Mouse (Mus musculus) left cerebral cortex, postnatal 10 days (tissue): Measurements from ENCODE around the gene Auts2. TPM values are rescaled to one million over a fixed set of nuclear protein-coding genes. Genes with fewer than 3 reads are reported as not detected.

ENCODE experiments used
- DNase-seq, 2 experiments: peaks; one replicate each; pipeline ENCODE4 v3.0.0; 2021 to 2022; ENCODE audit warnings: low spot score in 2 of 2, mixed read lengths in 1 of 2; ENCODE audit errors: extremely low spot score in 1 of 2
- intact Hi-C: fragments of 180-260 bp; cut with DNase I; formaldehyde crosslinking; loops from one replicate; pipeline ENCODE4 v1.15.1; 2025
- total RNA-seq, 2 experiments: library from RNA; stranded (reverse); gene quantifications; 2 replicates each; pipeline ENCODE4 v1.2.3; 2021

Gene Auts2
- total RNA-seq, 2 experiments from 2014 or later = 87.0 to 93.1 TPM

DNA sequence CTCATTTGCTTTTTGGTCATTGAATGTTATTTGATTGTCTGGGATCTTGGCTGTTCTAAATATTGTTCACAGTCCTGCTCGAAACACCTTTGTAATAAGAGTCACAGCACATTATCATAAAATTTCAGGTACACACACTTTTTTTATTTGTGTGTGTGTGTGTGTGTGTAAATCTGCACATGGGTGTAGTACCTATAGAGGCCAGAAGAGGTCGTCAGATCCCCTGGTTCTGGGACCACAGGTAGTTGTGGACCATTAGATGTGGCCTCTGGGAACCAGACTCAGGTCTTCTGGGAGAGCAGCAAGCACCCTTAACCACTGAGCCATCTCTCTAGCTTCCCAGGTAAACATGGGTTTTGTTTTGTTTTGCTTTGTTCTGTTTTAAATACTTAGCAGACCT lies 830.7 kb downstream of the Auts2 start:
- no peak for DNase-seq
- intact Hi-C loops = no loop called here

DNA sequence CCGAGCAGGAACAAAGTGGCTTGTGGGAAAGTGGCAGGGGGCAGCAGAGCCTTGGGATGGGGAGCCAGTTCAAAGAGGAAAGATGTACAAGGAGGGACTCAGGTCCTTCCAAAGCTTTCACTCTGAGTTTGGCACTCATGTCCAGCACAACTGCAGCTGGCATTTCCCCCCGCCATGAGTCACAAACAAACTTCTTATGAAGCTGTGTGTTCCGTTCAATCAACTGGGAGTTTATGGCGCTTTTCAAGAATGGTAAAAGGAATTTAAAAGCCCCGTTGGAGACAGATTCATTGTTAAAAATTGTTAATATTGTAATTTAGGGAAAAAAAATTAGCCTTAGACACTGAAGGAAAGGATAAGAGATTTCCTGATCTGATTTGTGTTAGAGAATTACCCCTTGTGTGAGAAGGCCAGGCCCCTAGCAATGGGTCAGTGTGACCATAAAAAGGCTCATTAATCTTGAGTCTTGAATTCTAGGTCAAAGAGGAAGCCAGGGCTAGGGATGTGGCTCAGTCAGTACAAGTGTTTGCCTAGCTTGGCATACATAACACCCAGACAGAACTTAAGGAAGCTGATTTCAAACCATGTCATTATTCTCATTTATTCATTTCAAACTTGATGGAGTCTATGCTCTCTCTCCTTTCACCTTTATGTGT lies 831.5 kb downstream of the Auts2 start:
- intact Hi-C loops = no loop called here
- peak in 1 of 2 experiments; percentile 50 for DNase-seq

DNA sequence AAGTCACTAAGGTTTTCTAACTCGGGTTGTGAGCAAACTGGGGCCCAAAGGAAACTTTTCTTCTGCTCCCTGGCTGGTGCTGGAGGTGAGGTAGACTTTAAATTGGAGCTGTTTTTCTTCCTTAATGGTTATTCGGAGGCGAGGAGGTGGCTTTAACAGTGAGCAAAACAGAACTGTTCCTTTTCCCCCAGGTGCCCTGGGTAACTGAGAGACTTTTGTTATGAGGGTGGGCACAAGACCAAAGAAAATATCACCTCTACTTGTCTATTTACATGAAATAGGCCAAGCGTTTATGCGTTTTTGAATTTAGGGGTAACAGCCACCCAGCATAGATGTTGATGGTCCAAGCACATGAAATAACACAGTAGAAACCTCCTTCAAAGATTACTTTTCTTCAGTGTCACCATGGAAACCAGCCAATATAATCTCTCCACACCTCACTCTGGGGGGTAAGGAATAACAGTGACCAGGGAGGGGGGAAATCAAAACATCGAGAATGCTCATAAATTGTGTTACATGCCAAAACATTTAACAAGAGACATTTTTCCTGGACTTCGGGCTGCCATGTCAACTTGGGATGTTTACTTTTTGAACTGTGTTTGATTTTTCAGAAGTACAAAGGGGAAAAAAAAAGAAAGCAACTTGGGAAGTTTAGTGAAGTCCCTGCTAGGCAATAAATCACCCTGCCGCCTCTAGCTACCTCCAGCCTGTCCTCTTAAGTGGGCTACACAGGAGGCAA lies 832.2 kb downstream of the Auts2 start:
- intact Hi-C loops = no loop called here
- DNase-seq = no peak

DNA sequence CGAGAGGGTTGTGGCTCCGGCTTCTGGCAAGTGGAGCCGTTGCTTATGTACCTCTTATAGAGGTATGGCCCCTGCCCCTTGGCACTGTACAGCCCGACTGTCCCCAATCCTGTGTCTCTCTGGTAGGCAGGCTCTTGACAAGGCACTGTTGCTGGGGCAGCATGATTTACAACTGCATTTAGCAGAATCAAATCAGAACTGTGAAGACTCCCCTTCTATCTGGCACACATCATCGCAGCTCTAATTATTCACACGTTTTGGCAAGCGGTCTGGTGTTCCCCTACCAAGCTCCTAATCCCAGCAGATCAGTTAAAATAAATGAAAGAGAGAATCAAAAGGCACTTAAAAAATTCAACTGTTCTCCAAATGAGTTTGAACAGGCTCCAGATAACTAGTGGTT lies 835.7 kb downstream of the Auts2 start:
- intact Hi-C loops = no loop called here
- DNase-seq = peak in 1 of 2 experiments; percentile 56

DNA sequence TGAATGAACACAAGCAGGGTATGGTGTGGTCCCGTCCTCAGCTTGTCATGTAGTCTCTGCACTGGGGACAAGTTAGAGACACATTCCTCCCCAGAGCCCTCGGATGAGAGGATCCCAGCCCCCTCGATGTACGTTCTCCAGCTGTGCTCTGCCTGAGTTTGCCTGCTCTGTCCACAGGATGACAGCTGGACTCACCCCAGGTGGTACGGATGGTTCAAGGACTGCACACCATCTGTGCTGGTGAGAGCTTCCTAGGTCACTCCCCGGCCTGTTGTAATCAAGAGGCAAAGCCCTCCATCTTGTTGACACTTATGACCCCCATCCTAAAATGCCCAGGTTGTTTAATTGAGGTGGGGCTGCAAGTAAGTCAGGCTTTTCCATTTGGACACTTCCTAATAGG lies 839.4 kb downstream of the Auts2 start:
- intact Hi-C loops = no loop called here
- DNase-seq = no peak

DNA sequence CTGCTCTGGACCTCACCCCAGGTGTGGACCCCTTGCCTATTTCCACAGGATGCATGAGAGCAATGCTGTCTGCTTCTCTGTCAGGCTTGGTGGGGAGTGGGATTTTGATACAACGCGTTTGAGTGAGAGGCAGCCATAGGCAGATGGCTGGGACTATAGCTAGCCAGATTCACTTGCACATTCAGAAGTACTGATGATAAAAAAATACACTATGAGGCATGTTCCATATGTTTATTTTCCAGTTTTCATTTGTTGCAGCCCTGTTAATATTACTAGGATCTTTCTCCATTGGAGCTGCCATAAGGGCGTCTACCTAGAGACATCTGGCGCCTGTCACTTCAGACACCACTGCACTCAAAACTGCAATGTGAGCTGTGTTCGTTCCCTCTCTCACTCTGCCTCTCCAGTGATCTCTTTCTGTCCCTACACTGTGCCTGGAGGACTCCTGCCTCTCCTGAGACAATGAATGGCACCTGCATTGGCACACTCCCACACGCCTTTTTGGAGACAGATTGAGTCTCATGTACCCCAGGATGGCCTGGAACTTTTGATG lies 840.2 kb downstream of the Auts2 start:
- DNase-seq = no peak
- intact Hi-C loops = no loop called here

DNA sequence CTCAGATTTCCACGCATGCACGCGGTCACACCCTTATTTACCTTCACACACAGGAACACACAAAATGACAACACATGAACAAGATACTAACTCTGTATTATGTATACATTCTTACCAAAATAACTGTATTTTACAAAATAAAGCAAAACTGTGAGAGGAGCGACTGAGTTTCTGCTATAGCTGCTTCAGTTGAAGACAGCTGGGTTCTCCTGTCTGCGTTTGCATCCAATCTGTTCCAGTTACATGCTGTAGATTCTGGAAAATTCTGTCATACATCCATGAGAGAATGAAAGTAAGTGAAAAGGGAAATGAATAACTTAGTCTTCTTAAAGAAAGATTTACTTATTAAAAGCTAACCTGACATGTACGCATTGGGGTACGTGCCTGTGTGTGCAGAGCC lies 844.2 kb downstream of the Auts2 start:
- intact Hi-C loops = no loop called here
- DNase-seq = peak in 1 of 2 experiments; percentile 26

DNA sequence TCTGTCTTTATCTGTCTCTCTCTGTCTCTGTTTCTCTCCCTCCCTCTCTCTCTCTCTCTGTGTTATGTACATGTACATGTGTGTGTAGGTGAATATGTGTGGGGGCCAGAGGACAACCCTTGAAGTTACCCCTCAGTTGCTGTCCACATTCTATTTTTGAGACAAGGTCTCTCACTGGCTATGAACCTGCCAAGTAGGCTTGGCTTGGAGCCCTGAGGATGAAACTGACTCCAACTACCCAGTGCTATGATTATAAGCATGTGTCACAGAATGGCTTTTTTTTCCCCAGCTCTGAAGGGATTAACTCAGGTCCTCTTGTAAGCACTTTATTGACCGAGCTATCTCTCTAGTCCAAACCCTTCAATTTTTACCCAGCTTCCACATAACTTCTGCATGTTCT lies 852.4 kb downstream of the Auts2 start:
- intact Hi-C loops = no loop called here
- DNase-seq = no peak

DNA sequence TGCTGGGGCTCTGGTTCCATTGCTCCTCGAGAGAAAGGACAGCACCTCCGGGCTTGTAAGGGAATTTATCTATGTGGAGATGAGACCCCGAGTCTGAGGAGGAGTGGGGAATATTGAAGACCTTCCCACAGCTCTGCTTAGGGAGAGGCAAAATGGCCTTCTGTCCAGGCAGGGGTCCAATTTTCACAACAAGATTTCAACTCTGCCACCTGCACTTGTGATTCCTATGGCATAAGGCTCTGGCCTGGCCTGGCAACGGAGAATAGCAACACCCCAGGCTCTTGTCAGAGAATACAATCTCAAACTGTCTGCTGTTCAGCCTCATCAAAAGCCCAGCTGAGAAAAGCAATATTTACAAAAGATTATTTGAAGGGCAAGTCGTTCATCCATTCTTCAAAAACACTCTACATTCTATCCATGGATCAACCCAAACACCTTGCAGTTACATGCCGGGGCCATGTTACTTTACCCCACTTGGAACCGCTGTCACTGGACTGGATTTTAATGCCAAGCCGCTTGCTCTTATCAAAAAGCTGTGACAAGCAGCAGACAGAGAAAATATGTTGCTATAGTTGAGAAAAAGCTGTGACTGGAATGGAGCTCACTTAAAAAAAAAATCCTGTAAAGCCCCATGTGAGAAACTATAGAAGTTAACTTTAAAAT lies 856.1 kb downstream of the Auts2 start:
- intact Hi-C loops = no loop called here
- DNase-seq = no peak

DNA sequence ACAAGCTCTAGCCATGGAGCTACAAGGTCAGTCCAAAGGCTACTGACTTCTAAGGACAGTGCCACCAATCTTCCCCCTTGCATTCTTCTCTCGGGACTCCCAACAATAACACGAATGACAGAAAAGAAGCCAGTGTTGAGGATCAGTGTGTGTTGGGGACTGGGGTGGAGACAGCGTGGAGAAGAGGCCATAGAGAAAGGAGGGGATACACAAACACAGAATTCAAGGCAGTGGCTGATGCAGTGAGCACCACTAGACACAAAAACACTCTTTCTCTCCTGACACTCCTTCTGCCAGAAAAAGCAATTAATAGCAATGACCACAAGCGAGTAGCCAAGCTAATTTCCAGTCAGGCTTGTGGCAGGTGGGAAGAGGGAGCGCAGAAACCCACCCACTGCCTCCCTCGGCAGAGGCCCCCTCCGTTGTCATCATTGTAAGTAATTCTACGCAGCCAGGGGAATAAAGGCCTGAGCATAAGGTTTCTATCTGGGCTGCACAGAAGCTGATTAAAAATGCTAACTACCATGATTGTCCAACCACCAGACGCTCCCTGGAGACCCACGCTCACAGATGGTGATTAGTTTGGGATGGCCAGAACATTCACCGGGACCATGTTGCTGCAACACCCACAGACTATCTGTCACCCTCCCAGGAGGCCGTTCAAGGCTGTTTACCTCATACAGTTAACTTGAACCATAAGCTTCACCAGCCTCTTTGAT lies 862.9 kb downstream of the Auts2 start:
- DNase-seq = no peak
- intact Hi-C loops = no loop called here

DNA sequence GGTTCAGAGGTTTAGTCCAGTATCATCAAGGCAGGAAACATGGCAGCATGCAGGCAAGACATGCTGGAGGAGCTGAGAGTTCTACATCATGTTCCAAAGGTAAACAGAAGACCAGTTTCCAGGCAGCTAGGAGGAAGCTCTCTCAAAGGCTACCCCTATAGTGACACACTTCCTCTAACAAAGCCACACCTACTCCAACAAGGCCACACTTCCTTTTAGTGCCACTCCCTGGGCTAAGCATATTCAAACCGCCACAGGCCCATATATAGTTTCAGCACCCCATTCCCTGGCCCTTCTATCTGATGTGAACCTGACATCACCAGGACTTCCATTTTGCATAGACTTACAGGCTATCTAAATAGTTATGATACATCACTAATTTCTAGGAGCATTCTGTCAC lies 863.6 kb downstream of the Auts2 start:
- intact Hi-C loops = no loop called here
- DNase-seq = no peak

DNA sequence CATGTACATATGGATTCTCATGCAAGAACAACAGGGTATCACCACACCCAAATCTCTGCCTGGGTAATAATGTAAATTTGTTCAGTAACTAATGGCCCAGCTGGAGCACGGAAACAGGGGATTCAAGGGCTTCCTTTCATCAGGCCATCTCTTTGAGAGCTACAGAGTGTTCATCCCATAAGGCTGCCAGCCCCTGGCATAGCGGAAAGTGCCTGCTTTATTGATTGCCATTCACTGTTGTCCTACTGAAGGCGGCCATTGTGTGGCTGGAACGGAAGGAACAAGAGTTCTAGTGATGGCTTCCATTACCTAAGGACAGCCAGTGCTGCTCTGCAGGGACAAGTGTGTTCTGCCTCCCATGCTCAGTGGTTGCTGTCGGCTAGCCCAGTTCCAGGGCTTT lies 865.6 kb downstream of the Auts2 start:
- peak; percentile 50 to 68 for DNase-seq
- intact Hi-C loops = no loop called here

DNA sequence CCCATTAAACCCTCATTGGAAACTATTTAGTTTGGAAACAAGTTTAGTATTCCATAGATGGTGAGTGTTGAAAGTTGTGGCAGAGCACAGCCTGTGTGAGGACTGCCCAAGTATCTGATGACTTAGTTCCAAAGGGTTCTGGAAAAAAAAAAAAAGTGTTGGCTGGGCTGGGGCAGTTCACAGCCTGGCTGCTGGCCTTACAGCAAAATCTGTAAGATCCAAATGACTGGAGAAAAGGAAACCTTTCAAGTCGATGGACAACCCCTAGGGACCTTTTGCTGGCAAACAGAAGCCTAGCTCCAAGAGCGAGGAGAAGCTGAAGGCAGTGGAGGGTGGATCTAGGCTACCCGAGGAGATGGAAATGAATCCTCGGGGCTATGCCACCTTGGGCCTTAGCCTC lies 869.4 kb downstream of the Auts2 start:
- no peak for DNase-seq

DNA sequence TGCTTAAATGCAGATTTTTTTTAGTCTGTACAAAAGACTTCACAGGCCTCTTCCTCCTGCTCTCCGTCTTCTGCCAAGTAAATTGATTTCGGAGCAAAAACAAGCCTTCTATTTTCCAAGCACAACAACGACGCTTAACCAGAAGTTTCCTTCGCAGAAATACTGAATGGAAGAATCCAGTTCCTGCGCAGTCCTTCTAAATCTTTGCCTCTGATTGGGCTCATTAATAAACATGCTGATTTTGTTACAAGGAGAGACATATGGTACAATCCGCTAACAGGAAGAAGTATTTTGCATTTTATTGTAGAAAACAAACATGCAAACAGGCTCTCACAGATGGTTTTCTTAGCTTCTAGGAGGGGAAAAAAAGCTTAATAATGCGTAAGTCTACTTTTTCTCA lies 878.1 kb downstream of the Auts2 start:
- intact Hi-C loops = no loop called here
- no peak for DNase-seq

More for the DNA sequence above, 869.4 kb downstream of the Auts2 start:
- intact Hi-C loops = no loop called here

DNA sequence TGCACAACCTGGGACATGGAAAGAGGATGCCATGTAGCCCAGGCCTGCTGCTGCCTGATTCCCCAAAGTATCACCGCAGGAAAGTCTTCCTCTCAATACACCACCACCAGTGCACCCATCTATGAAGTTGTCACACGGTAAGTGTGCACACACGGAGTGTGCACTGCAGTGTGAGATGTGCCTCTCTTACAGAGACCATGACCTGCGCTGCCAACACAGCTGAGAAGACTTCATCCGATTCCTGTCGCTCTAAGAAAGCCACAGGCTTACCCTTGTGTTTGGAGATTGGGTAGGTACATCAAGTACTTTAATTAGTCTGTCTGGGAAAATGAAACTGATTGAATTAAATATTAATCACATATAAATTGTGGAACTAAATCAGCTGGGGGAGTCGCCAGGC lies 878.5 kb downstream of the Auts2 start:
- intact Hi-C loops = no loop called here
- no peak for DNase-seq

DNA sequence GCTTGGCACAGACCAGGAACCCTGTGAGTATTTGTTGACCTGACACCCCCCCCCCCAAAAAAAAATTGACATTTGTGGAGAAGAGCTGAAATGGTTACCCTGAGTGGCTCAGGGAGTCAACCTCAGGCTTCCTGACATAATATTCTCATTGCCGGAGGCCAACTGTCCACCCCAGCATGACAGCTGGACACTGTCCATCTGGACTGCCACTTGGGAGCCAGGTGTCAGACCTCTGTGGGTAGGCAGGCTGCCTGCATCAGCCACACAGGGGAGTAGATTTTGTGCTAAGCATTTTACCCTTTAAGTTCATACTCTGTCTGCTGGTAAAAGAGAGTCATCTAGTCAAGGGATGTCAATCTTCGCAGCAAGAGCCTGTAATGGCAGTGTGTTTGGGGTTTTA lies 880.5 kb downstream of the Auts2 start:
- DNase-seq = no peak

DNA sequence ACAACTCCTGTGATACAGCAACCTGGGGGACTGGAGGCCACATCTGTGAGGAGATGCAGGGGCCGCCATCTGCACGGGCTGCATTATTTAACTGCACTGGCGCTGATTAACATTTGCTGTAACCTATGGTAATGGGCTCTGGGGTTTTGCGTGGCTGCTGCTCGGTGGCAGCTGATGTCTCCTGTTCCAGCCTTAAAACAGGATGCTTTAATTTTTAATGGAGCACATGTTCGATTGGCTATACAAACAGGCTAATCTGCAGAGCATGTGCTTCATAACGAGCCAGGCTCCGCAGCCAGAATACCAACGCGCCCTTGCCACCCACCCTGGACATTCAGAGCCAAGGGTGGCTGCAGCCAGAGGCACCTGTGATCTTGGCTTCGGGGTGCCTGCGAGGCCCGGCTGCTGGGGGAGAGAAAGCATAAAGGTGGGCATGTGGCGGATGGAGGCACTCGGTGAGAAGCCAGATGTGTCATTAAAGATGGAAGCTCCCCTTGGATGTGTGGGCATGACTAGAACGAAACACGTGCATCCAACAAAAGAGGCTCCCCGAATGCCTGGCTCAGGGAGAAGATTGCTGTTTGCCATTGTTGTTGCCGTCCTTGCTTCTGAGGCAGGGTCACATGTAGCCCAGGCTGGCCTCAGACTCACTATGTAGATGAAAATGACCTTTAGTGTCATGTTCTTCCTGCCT lies 884.2 kb downstream of the Auts2 start:
- no peak for DNase-seq
- intact Hi-C loops = no loop called here

More for the DNA sequence above, 880.5 kb downstream of the Auts2 start:
- intact Hi-C loops = no loop called here

DNA sequence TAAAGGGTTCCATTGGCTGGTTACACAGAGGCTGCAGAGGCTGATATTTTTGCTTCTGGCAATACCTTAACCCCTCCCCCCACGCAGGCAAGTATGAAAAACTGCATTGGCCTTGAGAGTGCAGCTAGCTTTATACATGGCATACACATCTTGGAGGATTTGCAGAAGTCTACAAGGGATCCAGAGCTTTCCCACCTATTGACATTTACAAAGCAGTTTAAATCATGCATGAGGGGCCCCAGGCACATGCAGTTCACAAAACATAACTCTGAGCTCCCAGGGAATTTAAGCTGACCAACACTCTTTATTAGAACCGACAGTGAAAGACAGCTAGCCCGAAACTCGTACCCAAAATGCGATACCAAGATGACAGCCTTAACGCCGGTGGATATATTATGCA lies 888.9 kb downstream of the Auts2 start:
- no peak for DNase-seq
- intact Hi-C loops = no loop called here
